Mouse (Mus musculus) small intestine, adult 2 months (tissue): ENCODE data around the gene Bap1.

ENCODE experiments used
- CTCF ChIP-seq: fragments of 200-500 bp; IDR thresholded peaks from 2 replicates; pipeline ENCODE4 v1.5.1; 2012; ENCODE audit warnings: low read depth, mild to moderate bottlenecking, control low read depth, inconsistent platforms, low read length, moderate library complexity, mixed read lengths; ENCODE audit not compliant: insufficient replicate concordance, insufficient read length; ENCODE audit errors: extremely low read depth
- POLR2A ChIP-seq: fragments of 200-500 bp; IDR thresholded peaks from 2 replicates; pipeline ENCODE4 v1.6.1; 2012; ENCODE audit warnings: low read depth, mild to moderate bottlenecking, control low read depth, inconsistent platforms, low read length, moderate library complexity

DNA sequence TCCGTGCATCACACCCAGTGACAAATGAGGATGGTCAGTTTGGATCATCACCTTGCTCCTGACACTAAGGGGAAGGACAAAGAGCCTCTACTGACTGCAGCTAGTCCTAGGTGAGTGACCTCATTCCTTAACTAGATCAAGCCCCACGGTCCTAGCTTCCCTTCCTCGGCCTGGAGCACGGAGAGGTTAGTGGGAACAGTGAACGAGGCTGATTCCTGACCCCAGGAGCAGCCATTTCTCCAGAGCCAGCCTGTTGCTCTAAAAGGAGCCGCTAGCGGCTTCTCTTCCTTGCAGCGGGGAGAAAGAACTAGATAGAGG, 46.0 kb upstream of the Bap1 start:
- TF ChIP-seq CTCF = no peak
- TF ChIP-seq POLR2A = no peak
